Mouse (Mus musculus) CD8-positive naive resting alpha-beta T cell, adult 2 months (primary cell): ENCODE data around the gene Stra6l.

Experiments
- DNase-seq, 2 experiments: peaks; one replicate each; pipeline ENCODE4 v3.0.0; 2022; ENCODE audit warnings: low read depth in 2 of 2, low spot score in 2 of 2

Gene Stra6l

GRCm38 (mm10) chr4:45848109-45848824 is at the start of gene Stra6l:
Gene Stra6l, plus strand, starts transcription at chr4:45848664.
- DNase-seq = no peak

GRCm38 (mm10) chr4:45798964-45799363 is 49.5 kb upstream of the Stra6l start, which contains the start of gene Aldh1b1:
Gene Aldh1b1, plus strand, starts transcription at chr4:45799022.
- peak; percentile 28 to 30 for DNase-seq

- DNase-seq = no peak
Observed at GRCm38 (mm10) chr4:45799956-45800537, 48.4 kb upstream of the Stra6l start.

GRCm38 (mm10) chr4:45802900-45803299 is 45.6 kb upstream of the Stra6l start:
- DNase-seq = no peak

GRCm38 (mm10) chr4:45808034-45808433 is 40.4 kb upstream of the Stra6l start:
- no peak for DNase-seq

- DNase-seq = no peak
Observed at GRCm38 (mm10) chr4:45811250-45811649, 37.2 kb upstream of the Stra6l start.

GRCm38 (mm10) chr4:45815542-45815941 is 32.9 kb upstream of the Stra6l start:
- DNase-seq = no peak

GRCm38 (mm10) chr4:45818814-45819207 is 29.7 kb upstream of the Stra6l start:
- DNase-seq = no peak

- DNase-seq = no peak
Observed at GRCm38 (mm10) chr4:45819208-45819931, 29.1 kb upstream of the Stra6l start.

GRCm38 (mm10) chr4:45820074-45820830 is 28.2 kb upstream of the Stra6l start:
- peak; percentile 29 to 32 for DNase-seq

- DNase-seq = no peak
Observed at GRCm38 (mm10) chr4:45821995-45822394, 26.5 kb upstream of the Stra6l start.

GRCm38 (mm10) chr4:45822781-45823575 is 25.5 kb upstream of the Stra6l start:
- no peak for DNase-seq

GRCm38 (mm10) chr4:45824049-45824760 is 24.3 kb upstream of the Stra6l start:
- no peak for DNase-seq

- no peak for DNase-seq
Observed at GRCm38 (mm10) chr4:45824761-45825556, 23.5 kb upstream of the Stra6l start.

- DNase-seq = no peak
Observed at GRCm38 (mm10) chr4:45826275-45827040, 22.0 kb upstream of the Stra6l start, which contains the start of gene Igfbpl1. Gene Igfbpl1, minus strand, starts transcription at chr4:45826923.

- no peak for DNase-seq
Observed at GRCm38 (mm10) chr4:45829907-45830759, 18.3 kb upstream of the Stra6l start.

GRCm38 (mm10) chr4:45831996-45832395 is 16.5 kb upstream of the Stra6l start:
- no peak for DNase-seq
